Mouse (Mus musculus) heart, embryonic 14.5 days (tissue): ENCODE data around the gene Atxn7l3. TPM values are rescaled to one million over a fixed set of nuclear protein-coding genes. Genes with fewer than 3 reads are reported as not detected.

Experiments
- ATAC-seq: fragments of 200-750 bp; cut with Nextera tagmentation; 2 replicates; pipeline ENCODE4 v1.8.0; 2017; ENCODE audit warnings: low read depth, moderate TSS enrichment; ENCODE audit not compliant: insufficient number of reproducible peaks, insufficient read depth, low FRiP score
- H3K27ac ChIP-seq, 2 experiments: fragments of 200-500 bp in 1 of 2; fragments of 300-500 bp in 1 of 2; sonication (generic) in 1 of 2; replicated peaks in 1 of 2; 2 replicates each; pipeline ENCODE4 v1.5.1; 2012 to 2014; ENCODE audit warnings: low read depth in 2 of 2, low read length in 2 of 2, control low read depth in 1 of 2, mild to moderate bottlenecking in 1 of 2, mixed read lengths in 1 of 2; ENCODE audit not compliant: control insufficient read depth in 1 of 2, insufficient read depth in 1 of 2
- H3K27me3 ChIP-seq: fragments of 300-500 bp; sonication (generic); 2 replicates; pipeline ENCODE4 v1.6.1; 2014; ENCODE audit warnings: mild to moderate bottlenecking, low read length, control low read depth; ENCODE audit not compliant: control insufficient read depth, insufficient read depth
- H3K36me3 ChIP-seq: fragments of 300-500 bp; sonication (generic); 2 replicates; pipeline ENCODE4 v1.6.1; 2014; ENCODE audit warnings: mild to moderate bottlenecking, control low read depth, low read length, mixed read lengths; ENCODE audit not compliant: control insufficient read depth, insufficient read depth
- H3K4me1 ChIP-seq, 2 experiments: fragments of 200-500 bp in 1 of 2; fragments of 300-500 bp in 1 of 2; sonication (generic) in 1 of 2; 2 replicates each; pipeline ENCODE4 v1.6.1; 2012 to 2014; ENCODE audit warnings: low read length in 2 of 2, control low read depth in 1 of 2, mixed read lengths in 1 of 2; ENCODE audit not compliant: control insufficient read depth in 2 of 2, insufficient read depth in 2 of 2
- H3K4me2 ChIP-seq: fragments of 300-500 bp; sonication (generic); 2 replicates; pipeline ENCODE4 v1.6.1; 2014; ENCODE audit warnings: mild to moderate bottlenecking, low read length
- H3K4me3 ChIP-seq, 2 experiments: fragments of 200-500 bp in 1 of 2; fragments of 300-500 bp in 1 of 2; sonication (generic) in 1 of 2; 2 replicates each; pipeline ENCODE4 v1.5.1; 2012 to 2014; ENCODE audit warnings: low read length in 2 of 2, mild to moderate bottlenecking in 2 of 2, control low read depth in 1 of 2, low read depth in 1 of 2, moderate library complexity in 1 of 2; ENCODE audit not compliant: control insufficient read depth in 1 of 2, insufficient read depth in 1 of 2
- H3K9ac ChIP-seq: fragments of 300-500 bp; sonication (generic); 2 replicates; pipeline ENCODE4 v1.6.1; 2014; ENCODE audit warnings: mild to moderate bottlenecking, low read length
- H3K9me3 ChIP-seq: fragments of 300-500 bp; sonication (generic); 2 replicates; pipeline ENCODE4 v1.6.1; 2016; ENCODE audit warnings: low read length, control low read depth; ENCODE audit not compliant: control insufficient read depth
- WGBS: fragments of 180-500 bp; shearing (Covaris S2); extraction: QIAGEN DNeasy Blood & Tissue Kit; methylation state at CpG from one replicate; pipeline ENCODE4 v1.1.7; 2014; 5-methylcytosine and 5-hydroxymethylcytosine counted together
- polyA plus RNA-seq: library from polyadenylated mRNA; unstranded; fragments of >200 nt; fragmentation: Nextera tagmentation; extraction: Ambion mirVana; gene quantifications from 2 replicates; pipeline ENCODE4 v1.2.1, GENCODE M21; 2014

Gene Atxn7l3
- polyA plus RNA-seq, 1 experiment from 2014 or later = 10.6 TPM

- Histone ChIP-seq H3K9ac (no peak within 1 kb of the TSS; the same call in 1 of the 2 replicates), H3K4me3 (no peak within 1 kb of the TSS), H3K36me3 (peaks cover 7% of the 10 kb centered on the region; the same call in 1 of the 2 replicates), H3K4me1 (peaks cover 12 to 16% of the 10 kb centered on the region in 2 experiments), H3K27ac (0 out of 4 replicates have a peak within 1 kb of the TSS, but pooled peaks of 1 of the 2 experiments have one; percentile 19), H3K4me2 (0 out of 2 replicates have a peak within 1 kb of the TSS, but pooled peaks have one; percentile 31), H3K9me3 (no peaks in the 10 kb centered on the region), H3K27me3 (no peaks in the 10 kb centered on the region)
- no peak for ATAC-seq
- WGBS = 84% methylated on average over 12 of the region's 12 CpGs
These were observed 27.7 kb downstream of the Atxn7l3 start, which contains the start of gene Asb16 for GRCm38 (mm10) chr11:102268520-102269244. Asb16 (plus strand) TSS chr11:102268743.

GRCm38 (mm10) chr11:102267480-102267879 lies 29.0 kb downstream of the Atxn7l3 start:
- no peaks in the 10 kb centered on the region for H3K27me3 ChIP-seq
- H3K4me1 ChIP-seq = peaks cover 12 to 16% of the 10 kb centered on the region in 2 experiments
- 0 out of 2 replicates have a peak, but pooled peaks have one; percentile 19 for ATAC-seq
- no peak overlapping the region for H3K27ac ChIP-seq
- H3K36me3 ChIP-seq = peaks cover 13% of the 10 kb centered on the region
- H3K4me3 ChIP-seq = no peak overlapping the region
- no peaks in the 10 kb centered on the region for H3K9me3 ChIP-seq
- peak overlapping the region; percentile 31; the same call in 1 of the 2 replicates for H3K4me2 ChIP-seq
- WGBS = 1% methylated on average over 11 of the region's 11 CpGs
- H3K9ac ChIP-seq = peak overlapping the region; percentile 34; the same call in 1 of the 2 replicates

GRCm38 (mm10) chr11:102266631-102267355 lies 29.6 kb downstream of the Atxn7l3 start:
- Histone ChIP-seq H3K9me3 (no peaks in the 10 kb centered on the region), H3K27ac (no peak overlapping the region), H3K4me1 (peaks cover 12 to 16% of the 10 kb centered on the region in 2 experiments), H3K27me3 (no peaks in the 10 kb centered on the region), H3K9ac (peak overlapping the region; percentile 34; the same call in 1 of the 2 replicates), H3K4me3 (no peak overlapping the region), H3K36me3 (peaks cover 19% of the 10 kb centered on the region), H3K4me2 (peak overlapping the region; percentile 31; the same call in 1 of the 2 replicates)
- ATAC-seq = no peak
- WGBS = 86% methylated on average over 8 of the region's 8 CpGs

GRCm38 (mm10) chr11:102265816-102266215 lies 30.6 kb downstream of the Atxn7l3 start:
- Histone ChIP-seq H3K4me3 (no peak overlapping the region), H3K4me2 (no peak overlapping the region), H3K4me1 (peaks cover 12 to 16% of the 10 kb centered on the region in 2 experiments), H3K9ac (no peak overlapping the region), H3K9me3 (no peaks in the 10 kb centered on the region), H3K36me3 (peaks cover 25% of the 10 kb centered on the region), H3K27ac (no peak overlapping the region), H3K27me3 (no peaks in the 10 kb centered on the region)
- 58% methylated on average over 14 of the region's 14 CpGs for WGBS
- ATAC-seq = no peak

- Histone ChIP-seq H3K4me2 (no peak overlapping the region), H3K27me3 (no peaks in the 10 kb centered on the region), H3K4me1 (peaks cover 7 to 10% of the 10 kb centered on the region in 2 experiments), H3K27ac (no peak overlapping the region), H3K4me3 (no peak overlapping the region), H3K9ac (no peak overlapping the region), H3K36me3 (peaks cover 47% of the 10 kb centered on the region), H3K9me3 (no peaks in the 10 kb centered on the region)
- ATAC-seq = no peak
- 91% methylated on average over 7 of the region's 7 CpGs for WGBS
These were observed 33.2 kb downstream of the Atxn7l3 start for GRCm38 (mm10) chr11:102263211-102263610.

- Histone ChIP-seq H3K36me3 (peaks cover 46% of the 10 kb centered on the region), H3K4me1 (peaks cover 19 to 22% of the 10 kb centered on the region in 2 experiments), H3K9ac (no peak overlapping the region), H3K4me3 (no peak overlapping the region), H3K27ac (no peak overlapping the region), H3K27me3 (no peaks in the 10 kb centered on the region), H3K4me2 (no peak overlapping the region), H3K9me3 (no peaks in the 10 kb centered on the region)
- 91% methylated on average over 3 of the region's 3 CpGs for WGBS
- ATAC-seq = no peak
These were observed 37.9 kb downstream of the Atxn7l3 start for GRCm38 (mm10) chr11:102258521-102258920.

GRCm38 (mm10) chr11:102258095-102258494 lies 38.3 kb downstream of the Atxn7l3 start:
- ATAC-seq = no peak
- peaks cover 43% of the 10 kb centered on the region for H3K36me3 ChIP-seq

More at GRCm38 (mm10) chr11:102258095-102258494, 38.3 kb downstream of the Atxn7l3 start:
- H3K4me3 ChIP-seq = no peak overlapping the region
- WGBS = 65% methylated on average over 6 of the region's 6 CpGs
- no peak overlapping the region for H3K27ac ChIP-seq
- no peaks in the 10 kb centered on the region for H3K27me3 ChIP-seq
- peaks cover 19 to 22% of the 10 kb centered on the region in 2 experiments for H3K4me1 ChIP-seq
- no peak overlapping the region for H3K4me2 ChIP-seq
- no peaks in the 10 kb centered on the region for H3K9me3 ChIP-seq
- H3K9ac ChIP-seq = no peak overlapping the region
